Mouse (Mus musculus): ENCODE data around the gene Spdya. TPM values are rescaled to one million over a fixed set of nuclear protein-coding genes. Genes with fewer than 3 reads are reported as not detected.
"Not testable (repeated sequence)": the region's sequence is repeated elsewhere in the genome, so short reads cannot be mapped to it uniquely, and the experiment has no call there.

Spdya gene
- total RNA-seq, 1 experiment from 2014 or later = 0.59 TPM

- no peak for DNase-seq
Measured at GRCm38 (mm10) chr17:71633350-71633749, 81.5 kb downstream of the Spdya start.

- no peak for DNase-seq
Measured at GRCm38 (mm10) chr17:71636786-71637185, 84.9 kb downstream of the Spdya start.

- peak; percentile 69 for DNase-seq
Measured at GRCm38 (mm10) chr17:71637750-71638265, 85.9 kb downstream of the Spdya start.

- not testable (repeated sequence) for DNase-seq
Measured at GRCm38 (mm10) chr17:71639056-71639455, 87.2 kb downstream of the Spdya start.

Other genes starting within 250 kb of the Spdya start
- 9.2 and 9.4 TPM in 2 replicates for gene Emilin2, start 240.1 kb upstream of the Spdya start, total RNA-seq (2021)
- gene Gm4707, start 92.1 kb upstream of the Spdya start, total RNA-seq (2021) = 2.8 and 3.1 TPM in 2 replicates
- 42.5 and 44.5 TPM in 2 replicates for gene Smchd1, start 76.7 kb upstream of the Spdya start, total RNA-seq (2021)
- 9.2 and 9.4 TPM in 2 replicates for gene Ndc80, start 25.2 kb upstream of the Spdya start, total RNA-seq (2021)
- gene Wdr43, start 63.8 kb downstream of the Spdya start, total RNA-seq (2021) = 63.9 and 75.8 TPM in 2 replicates
- gene Togaram2, start 121.2 kb downstream of the Spdya start, total RNA-seq (2021) = not detected in 2 replicates
- gene Pcare, start 200.8 kb downstream of the Spdya start, total RNA-seq (2021) = not detected in 2 replicates
- 13.0 and 15.8 TPM in 2 replicates for gene Clip4, start 216.4 kb downstream of the Spdya start, total RNA-seq (2021)